Mouse (Mus musculus): ENCODE measurements at regions not wholly inside any gene's neighbourhood (a gene's known extent, or its start where the extent isn't known, plus 50 kb on each side); places are given as distances from the start of the nearest gene placed in this dataset.

GRCm38 (mm10) chr10:124146751-124147469 is 883.1 kb downstream of the Fam19a2 start:
- 44% methylated on average over 9 of the region's 9 CpGs for WGBS
- Histone ChIP-seq H3K27ac (ENCODE audit: insufficient read depth, low read depth, low read length) (no peak overlapping the region), H3K4me3 (ENCODE audit: insufficient read depth, low read depth, low read length) (no peak overlapping the region), H3K4me1 (ENCODE audit: control insufficient read depth, insufficient read depth, low read length) (no peaks in the 10 kb centered on the region)
- no peak for TF ChIP-seq POLR2A (IDR thresholded peaks at IDR 0.05; ENCODE audit: insufficient read depth, low read depth, low read length)
- no peak for TF ChIP-seq CTCF (IDR thresholded peaks at IDR 0.05; ENCODE audit: insufficient read depth, low read depth, low read length)

GRCm38 (mm10) chr10:124163441-124163840 is 899.6 kb downstream of the Fam19a2 start:
- Histone ChIP-seq H3K27ac (ENCODE audit: insufficient read depth, low read depth, low read length) (no peak overlapping the region), H3K4me1 (ENCODE audit: control insufficient read depth, insufficient read depth, low read length) (no peaks in the 10 kb centered on the region), H3K4me3 (ENCODE audit: insufficient read depth, low read depth, low read length) (no peak overlapping the region)
- TF ChIP-seq POLR2A (IDR thresholded peaks at IDR 0.05; ENCODE audit: insufficient read depth, low read depth, low read length): no peak
- TF ChIP-seq CTCF (IDR thresholded peaks at IDR 0.05; ENCODE audit: insufficient read depth, low read depth, low read length): no peak
- WGBS: 88% methylated on average over 7 of the region's 7 CpGs

- 78% methylated on average over 2 of the region's 2 CpGs for WGBS
- H3K27ac ChIP-seq (ENCODE audit: insufficient read depth, low read depth, low read length): no peak overlapping the region
- no peak overlapping the region for H3K4me3 ChIP-seq (ENCODE audit: insufficient read depth, low read depth, low read length)
- TF ChIP-seq CTCF (IDR thresholded peaks at IDR 0.05; ENCODE audit: insufficient read depth, low read depth, low read length) (no peak), POLR2A (IDR thresholded peaks at IDR 0.05; ENCODE audit: insufficient read depth, low read depth, low read length) (no peak)
- no peaks in the 10 kb centered on the region for H3K4me1 ChIP-seq (ENCODE audit: control insufficient read depth, insufficient read depth, low read length)
These were observed 911.8 kb downstream of the Fam19a2 start for GRCm38 (mm10) chr10:124175598-124175997.

GRCm38 (mm10) chr10:124208317-124208716 is 944.5 kb downstream of the Fam19a2 start:
- Histone ChIP-seq H3K4me1 (ENCODE audit: control insufficient read depth, insufficient read depth, low read length) (no peaks in the 10 kb centered on the region), H3K4me3 (ENCODE audit: insufficient read depth, low read depth, low read length) (no peak overlapping the region), H3K27ac (ENCODE audit: insufficient read depth, low read depth, low read length) (no peak overlapping the region)
- TF ChIP-seq POLR2A (IDR thresholded peaks at IDR 0.05; ENCODE audit: insufficient read depth, low read depth, low read length): no peak
- no peak for TF ChIP-seq CTCF (IDR thresholded peaks at IDR 0.05; ENCODE audit: insufficient read depth, low read depth, low read length)
- WGBS: 93% methylated on average over 2 of the region's 2 CpGs

GRCm38 (mm10) chr10:124219461-124219860 is 955.7 kb downstream of the Fam19a2 start:
- no peaks in the 10 kb centered on the region for H3K4me1 ChIP-seq (ENCODE audit: control insufficient read depth, insufficient read depth, low read length)
- H3K27ac ChIP-seq (ENCODE audit: insufficient read depth, low read depth, low read length): no peak overlapping the region
- no peak overlapping the region for H3K4me3 ChIP-seq (ENCODE audit: insufficient read depth, low read depth, low read length)
- TF ChIP-seq CTCF (IDR thresholded peaks at IDR 0.05; ENCODE audit: insufficient read depth, low read depth, low read length): no peak
- no peak for TF ChIP-seq POLR2A (IDR thresholded peaks at IDR 0.05; ENCODE audit: insufficient read depth, low read depth, low read length)
- 94% methylated on average over 1 of the region's 1 CpGs for WGBS

- WGBS: 87% methylated on average over 2 of the region's 2 CpGs
- Histone ChIP-seq H3K4me3 (ENCODE audit: insufficient read depth, low read depth, low read length) (no peak overlapping the region), H3K27ac (ENCODE audit: insufficient read depth, low read depth, low read length) (no peak overlapping the region), H3K4me1 (ENCODE audit: control insufficient read depth, insufficient read depth, low read length) (no peaks in the 10 kb centered on the region)
- TF ChIP-seq POLR2A (IDR thresholded peaks at IDR 0.05; ENCODE audit: insufficient read depth, low read depth, low read length): no peak
- no peak for TF ChIP-seq CTCF (IDR thresholded peaks at IDR 0.05; ENCODE audit: insufficient read depth, low read depth, low read length)
These were observed 958.3 kb downstream of the Fam19a2 start for GRCm38 (mm10) chr10:124222068-124222467.

- Histone ChIP-seq H3K4me3 (ENCODE audit: insufficient read depth, low read depth, low read length) (no peak overlapping the region), H3K27ac (ENCODE audit: insufficient read depth, low read depth, low read length) (no peak overlapping the region), H3K4me1 (ENCODE audit: control insufficient read depth, insufficient read depth, low read length) (no peaks in the 10 kb centered on the region)
- TF ChIP-seq CTCF (IDR thresholded peaks at IDR 0.05; ENCODE audit: insufficient read depth, low read depth, low read length) (no peak), POLR2A (IDR thresholded peaks at IDR 0.05; ENCODE audit: insufficient read depth, low read depth, low read length) (no peak)
- WGBS: 97% methylated on average over 1 of the region's 1 CpGs
These were observed 963.3 kb downstream of the Fam19a2 start for GRCm38 (mm10) chr10:124227061-124227460.

GRCm38 (mm10) chr10:124249358-124249757 is 985.6 kb downstream of the Fam19a2 start:
- TF ChIP-seq POLR2A (IDR thresholded peaks at IDR 0.05; ENCODE audit: insufficient read depth, low read depth, low read length): no peak
- no peak for TF ChIP-seq CTCF (IDR thresholded peaks at IDR 0.05; ENCODE audit: insufficient read depth, low read depth, low read length)
- Histone ChIP-seq H3K27ac (ENCODE audit: insufficient read depth, low read depth, low read length) (no peak overlapping the region), H3K4me1 (ENCODE audit: control insufficient read depth, insufficient read depth, low read length) (peaks cover 2% of the 10 kb centered on the region; the same call in 1 of the 2 replicates), H3K4me3 (ENCODE audit: insufficient read depth, low read depth, low read length) (no peak overlapping the region)
- WGBS: 19% methylated on average over 4 of the region's 4 CpGs

GRCm38 (mm10) chr10:124250004-124250403 is 986.2 kb downstream of the Fam19a2 start:
- no peak overlapping the region for H3K27ac ChIP-seq (ENCODE audit: insufficient read depth, low read depth, low read length)
- no peak for TF ChIP-seq CTCF (IDR thresholded peaks at IDR 0.05; ENCODE audit: insufficient read depth, low read depth, low read length)
- TF ChIP-seq POLR2A (IDR thresholded peaks at IDR 0.05; ENCODE audit: insufficient read depth, low read depth, low read length): no peak
- peaks cover 2% of the 10 kb centered on the region; the same call in 1 of the 2 replicates for H3K4me1 ChIP-seq (ENCODE audit: control insufficient read depth, insufficient read depth, low read length)
- WGBS: 17% methylated on average over 4 of the region's 4 CpGs
- H3K4me3 ChIP-seq (ENCODE audit: insufficient read depth, low read depth, low read length): no peak overlapping the region

All from olfactory bulb, adult 2 months (tissue).